Mouse (Mus musculus) liver, embryonic 14.5 days (tissue): ENCODE measurements around the gene Nt5c. TPM values are rescaled to one million over a fixed set of nuclear protein-coding genes. Genes with fewer than 3 reads are reported as not detected.

Experiments
- ATAC-seq: fragments of 200-750 bp; cut with Nextera tagmentation; 2 replicates; pipeline ENCODE4 v1.8.0; 2017; ENCODE audit warnings: moderate number of reproducible peaks, mild to moderate bottlenecking, moderate library complexity; ENCODE audit not compliant: insufficient read depth
- DNase-seq, 3 experiments: peaks; one replicate each; pipeline ENCODE4 v3.0.0-alpha.2; 2012 to 2013; ENCODE audit warnings: low read depth in 3 of 3, low spot score in 3 of 3
- H3K27ac ChIP-seq: fragments of 300-500 bp; sonication (generic); 2 replicates; pipeline ENCODE4 v1.5.1; 2014; ENCODE audit warnings: moderate library complexity, mild to moderate bottlenecking, control low read depth, inconsistent platforms
- H3K27me3 ChIP-seq: fragments of 300-500 bp; sonication (generic); 2 replicates; pipeline ENCODE4 v1.6.1; 2014; ENCODE audit warnings: mild to moderate bottlenecking, low read length, moderate library complexity; ENCODE audit not compliant: control insufficient read depth, insufficient read depth
- H3K36me3 ChIP-seq: fragments of 300-500 bp; sonication (generic); replicated peaks from 2 replicates; pipeline ENCODE4 v1.6.1; 2014; ENCODE audit warnings: low read depth; ENCODE audit not compliant: control insufficient read depth, insufficient read depth
- H3K4me1 ChIP-seq, 2 experiments: fragments of 200-500 bp in 1 of 2; fragments of 300-500 bp in 1 of 2; sonication (generic) in 1 of 2; replicated peaks; 2 replicates each; pipeline ENCODE4 v1.6.1; 2012 to 2014; ENCODE audit warnings: antibody characterized with exemption in 1 of 2, inconsistent platforms in 1 of 2, low read length in 1 of 2; ENCODE audit not compliant: control insufficient read depth in 2 of 2, insufficient read depth in 2 of 2
- H3K4me2 ChIP-seq: fragments of 300-500 bp; sonication (generic); 2 replicates; pipeline ENCODE4 v1.6.1; 2014; ENCODE audit warnings: low read depth, mild to moderate bottlenecking, control low read depth, moderate library complexity
- H3K4me3 ChIP-seq, 2 experiments: fragments of 200-500 bp in 1 of 2; fragments of 300-500 bp in 1 of 2; sonication (generic) in 1 of 2; 2 replicates each; pipeline ENCODE4 v1.5.1; 2012 to 2014; ENCODE audit warnings: low read depth in 2 of 2, low read length in 2 of 2, mild to moderate bottlenecking in 2 of 2, control low read depth in 1 of 2, inconsistent platforms in 1 of 2, moderate library complexity in 1 of 2; ENCODE audit not compliant: insufficient read depth in 1 of 2
- H3K9ac ChIP-seq: fragments of 300-500 bp; sonication (generic); replicated peaks from 2 replicates; pipeline ENCODE4 v1.6.1; 2014; ENCODE audit warnings: mild to moderate bottlenecking, control low read depth, moderate library complexity
- H3K9me3 ChIP-seq: fragments of 300-500 bp; sonication (generic); 2 replicates; pipeline ENCODE4 v1.6.1; 2016; ENCODE audit warnings: low read length, mixed read lengths; ENCODE audit not compliant: control insufficient read depth
- CTCF ChIP-seq: IDR thresholded peaks from 2 replicates; pipeline ENCODE4 v1.5.1; 2016; ENCODE audit warnings: antibody characterized with exemption, low read depth, control low read depth
- EP300 ChIP-seq: IDR thresholded peaks from 2 replicates; pipeline ENCODE4 v1.6.1; 2016; ENCODE audit warnings: antibody characterized with exemption, low read depth
- WGBS: fragments of 180-500 bp; shearing (Covaris S2); extraction: QIAGEN DNeasy Blood & Tissue Kit; methylation state at CpG from one replicate; pipeline ENCODE4 v1.1.7; 2014; ENCODE audit not compliant: insufficient replicate concordance; 5-methylcytosine and 5-hydroxymethylcytosine counted together
- polyA plus RNA-seq, 2 experiments: library from polyadenylated mRNA; depleted of rRNA in 1 of 2; stranded (reverse) in 1 of 2; unstranded in 1 of 2; fragments of >200 nt; fragmentation: Nextera tagmentation in 1 of 2; extraction: Ambion mirVana in 1 of 2; gene quantifications; 2 replicates each; pipeline versions ENCODE4 v1.2.1 to v1.2.3; 2012 to 2014

Gene Nt5c
- polyA plus RNA-seq (2012; rRNA removed) (27.8 and 31.9 TPM in 2 replicates), polyA plus RNA-seq (2014; fragmentation: Nextera tagmentation; extraction: Ambion mirVana) (50.7 and 50.9 TPM in 2 replicates)

- WGBS: under 1% methylated on average over 43 of the region's 43 CpGs
- DNase-seq (peak in 2 of 3 experiments; percentile 69 to 74), ATAC-seq (peak; percentile 93)
- Histone ChIP-seq H3K4me1 (peaks cover 13 to 14% of the 10 kb centered on the region in 2 experiments), H3K9ac (peak within 1 kb of the TSS; percentile 73), H3K36me3 (no peaks in the 10 kb centered on the region), H3K4me2 (peak within 1 kb of the TSS; percentile 98), H3K27me3 (no peaks in the 10 kb centered on the region), H3K27ac (peak within 1 kb of the TSS; percentile 41), H3K9me3 (no peaks in the 10 kb centered on the region), H3K4me3 (peak within 1 kb of the TSS; percentile 58 to 72)
- TF ChIP-seq EP300 (no peak), CTCF (peak; percentile 90)
Observed at GRCm38 (mm10) chr11:115491356-115492083, at the start of gene Nt5c. Gene Nt5c, minus strand, starts transcription at chr11:115491862.

DNA sequence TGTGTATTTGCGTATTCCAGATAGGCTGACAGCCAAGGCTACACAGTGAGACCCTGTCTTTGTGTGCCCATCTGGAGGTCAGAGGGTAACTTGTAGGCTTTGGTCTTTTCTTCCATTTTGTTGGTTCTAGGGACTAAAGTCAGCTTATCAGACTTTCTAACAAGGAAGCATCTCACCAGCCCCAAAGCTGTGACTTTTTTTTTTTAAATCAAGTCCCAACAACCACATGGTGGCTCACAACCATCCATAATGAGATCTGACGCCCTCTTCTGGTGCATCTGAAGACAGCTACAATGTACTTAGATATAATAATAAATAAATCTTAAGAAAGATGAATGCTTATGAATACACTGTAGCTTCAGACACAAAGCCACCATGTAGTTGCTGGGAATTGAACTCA is 46.4 kb upstream of the Nt5c start:
- Histone ChIP-seq H3K27me3 (no peaks in the 10 kb centered on the region), H3K9ac (no peak overlapping the region), H3K9me3 (no peaks in the 10 kb centered on the region), H3K4me2 (no peak overlapping the region), H3K27ac (no peak overlapping the region), H3K4me1 (peaks cover 15 to 20% of the 10 kb centered on the region in 2 experiments), H3K36me3 (peaks cover 13% of the 10 kb centered on the region), H3K4me3 (no peak overlapping the region)
- DNase-seq (peak in 1 of 3 experiments; percentile 22), ATAC-seq (no peak)
- WGBS: 24% methylated on average over 2 of the region's 2 CpGs
- TF ChIP-seq CTCF: peak; percentile 29
- no peak for TF ChIP-seq EP300

GRCm38 (mm10) chr11:115536856-115537568 is 45.4 kb upstream of the Nt5c start:
- WGBS: 82% methylated on average over 10 of the region's 10 CpGs
- Histone ChIP-seq H3K9ac (no peak overlapping the region; the same call in 1 of the 2 replicates), H3K36me3 (peaks cover 24% of the 10 kb centered on the region), H3K9me3 (no peaks in the 10 kb centered on the region), H3K4me2 (peak overlapping the region; percentile 95), H3K4me1 (peaks cover 15 to 20% of the 10 kb centered on the region in 2 experiments), H3K27me3 (no peaks in the 10 kb centered on the region), H3K27ac (peak overlapping the region; percentile 87), H3K4me3 (peak overlapping the region in 1 of 2 experiments; percentile 97; a peak in 2 of 4 replicates)
- no peak for ATAC-seq
- TF ChIP-seq EP300 (no peak), CTCF (no peak)
- DNase-seq: no peak

DNA sequence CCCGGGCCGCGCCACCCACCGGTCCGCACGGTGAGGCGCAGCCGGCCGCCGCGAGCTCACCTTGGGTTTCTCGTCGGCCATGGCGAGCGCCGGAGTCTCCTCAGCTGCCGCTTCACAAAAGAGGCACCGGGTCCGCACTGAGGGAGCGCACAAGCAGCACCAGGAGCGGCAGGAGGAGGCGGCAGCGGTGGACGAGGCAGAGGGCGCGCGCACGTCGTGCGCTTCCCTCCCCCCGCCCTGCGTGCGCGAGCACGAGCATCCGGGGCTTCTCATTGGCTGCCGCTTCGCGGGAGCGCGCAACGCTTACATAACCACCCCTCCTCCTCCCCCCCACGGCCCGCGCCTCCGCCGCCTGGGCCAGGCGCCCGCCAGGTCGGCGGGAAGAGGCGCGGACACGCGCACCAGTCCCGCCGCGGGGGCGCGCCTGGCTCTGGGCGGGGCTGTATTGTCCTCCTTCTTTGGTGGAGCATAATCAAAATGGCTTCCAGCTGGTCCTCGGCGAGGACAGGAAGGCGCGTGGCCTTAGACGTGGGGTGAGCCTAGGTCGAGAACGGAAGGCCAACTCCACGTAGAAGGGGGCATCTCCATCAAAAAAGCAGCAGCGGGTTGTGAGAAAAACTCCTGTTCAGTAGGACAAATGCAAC is 44.5 kb upstream of the Nt5c start, which contains the start of gene Sumo2:
TSS of gene Sumo2 (minus strand) at position 239 of the 644 bp plus-strand sequence.
- peak within 1 kb of the TSS; percentile 87 for H3K27ac ChIP-seq
- TF ChIP-seq EP300 (no peak), CTCF (no peak)
- peak within 1 kb of the TSS; percentile 99 for H3K9ac ChIP-seq
- no peaks in the 10 kb centered on the region for H3K27me3 ChIP-seq
- DNase-seq (peak; percentile 92 to 95 (median 94)), ATAC-seq (peak; percentile 91)
- WGBS: 1% methylated on average over 54 of the region's 70 CpGs
- H3K9me3 ChIP-seq: no peaks in the 10 kb centered on the region
- H3K36me3 ChIP-seq: peaks cover 31% of the 10 kb centered on the region
- peak within 1 kb of the TSS; percentile 96 to 97 for H3K4me3 ChIP-seq
- peak within 1 kb of the TSS; percentile 95 for H3K4me2 ChIP-seq
- peaks cover 15 to 20% of the 10 kb centered on the region in 2 experiments for H3K4me1 ChIP-seq
